Mouse (Mus musculus) cerebellum, postnatal 14 days (tissue): ENCODE measurements around the gene Ralgapa2.

Experiments used
- DNase-seq, 2 experiments: peaks; one replicate each; pipeline ENCODE4 v3.0.0; 2021; ENCODE audit warnings: mixed read lengths in 2 of 2

The Ralgapa2 gene

GRCm38 (mm10) chr2:146299841-146300460 is 212.2 kb downstream of the Ralgapa2 start:
- DNase-seq = no peak

- peak in 1 of 2 experiments; percentile 26 for DNase-seq
Measured at GRCm38 (mm10) chr2:146293538-146293937, 218.6 kb downstream of the Ralgapa2 start.

GRCm38 (mm10) chr2:146290871-146291637 is 221.1 kb downstream of the Ralgapa2 start:
- DNase-seq = peak; percentile 58 to 64

- peak in 1 of 2 experiments; percentile 37 for DNase-seq
Measured at GRCm38 (mm10) chr2:146290366-146290765, 221.8 kb downstream of the Ralgapa2 start.

GRCm38 (mm10) chr2:146289394-146289793 is 222.8 kb downstream of the Ralgapa2 start:
- DNase-seq = no peak

- DNase-seq = no peak
Measured at GRCm38 (mm10) chr2:146288326-146288725, 223.8 kb downstream of the Ralgapa2 start.

- DNase-seq = no peak
Measured at GRCm38 (mm10) chr2:146287531-146287930, 224.6 kb downstream of the Ralgapa2 start.

GRCm38 (mm10) chr2:146281346-146281745 is 230.8 kb downstream of the Ralgapa2 start:
- no peak for DNase-seq

- no peak for DNase-seq
Measured at GRCm38 (mm10) chr2:146280921-146281274, 231.2 kb downstream of the Ralgapa2 start.

GRCm38 (mm10) chr2:146280221-146280920 is 231.8 kb downstream of the Ralgapa2 start:
- peak; percentile 51 to 67 for DNase-seq

- DNase-seq = peak; percentile 92 to 93
Measured at GRCm38 (mm10) chr2:146279430-146280220, 232.5 kb downstream of the Ralgapa2 start.

GRCm38 (mm10) chr2:146278381-146278780 is 233.8 kb downstream of the Ralgapa2 start:
- peak; percentile 49 to 58 for DNase-seq

GRCm38 (mm10) chr2:146266539-146266938 is 245.6 kb downstream of the Ralgapa2 start:
- no peak for DNase-seq

GRCm38 (mm10) chr2:146265045-146265444 is 247.1 kb downstream of the Ralgapa2 start:
- peak in 1 of 2 experiments; percentile 62 for DNase-seq

- DNase-seq = no peak
Measured at GRCm38 (mm10) chr2:146262966-146263365, 249.2 kb downstream of the Ralgapa2 start.

GRCm38 (mm10) chr2:146262215-146262614 is 249.9 kb downstream of the Ralgapa2 start:
- peak; percentile 62 to 66 for DNase-seq

- DNase-seq = no peak
Measured at GRCm38 (mm10) chr2:146261146-146261545, 251.0 kb downstream of the Ralgapa2 start.

- DNase-seq = peak in 1 of 2 experiments; percentile 40
Measured at GRCm38 (mm10) chr2:146259787-146260560, 252.2 kb downstream of the Ralgapa2 start.

GRCm38 (mm10) chr2:146258736-146259469 is 253.2 kb downstream of the Ralgapa2 start:
- DNase-seq = peak; percentile 59 to 66

GRCm38 (mm10) chr2:146257609-146258008 is 254.5 kb downstream of the Ralgapa2 start:
- peak in 1 of 2 experiments; percentile 24 for DNase-seq

GRCm38 (mm10) chr2:146257037-146257436 is 255.1 kb downstream of the Ralgapa2 start:
- DNase-seq = peak; percentile 39 to 41
